Mouse (Mus musculus) cerebellum, postnatal 25 days (tissue): ENCODE data around the gene Spcs2.

Source experiments
- DNase-seq, 2 experiments: peaks; one replicate each; pipeline ENCODE4 v3.0.0; 2021; ENCODE audit warnings: mixed read lengths in 2 of 2

Gene Spcs2

DNA sequence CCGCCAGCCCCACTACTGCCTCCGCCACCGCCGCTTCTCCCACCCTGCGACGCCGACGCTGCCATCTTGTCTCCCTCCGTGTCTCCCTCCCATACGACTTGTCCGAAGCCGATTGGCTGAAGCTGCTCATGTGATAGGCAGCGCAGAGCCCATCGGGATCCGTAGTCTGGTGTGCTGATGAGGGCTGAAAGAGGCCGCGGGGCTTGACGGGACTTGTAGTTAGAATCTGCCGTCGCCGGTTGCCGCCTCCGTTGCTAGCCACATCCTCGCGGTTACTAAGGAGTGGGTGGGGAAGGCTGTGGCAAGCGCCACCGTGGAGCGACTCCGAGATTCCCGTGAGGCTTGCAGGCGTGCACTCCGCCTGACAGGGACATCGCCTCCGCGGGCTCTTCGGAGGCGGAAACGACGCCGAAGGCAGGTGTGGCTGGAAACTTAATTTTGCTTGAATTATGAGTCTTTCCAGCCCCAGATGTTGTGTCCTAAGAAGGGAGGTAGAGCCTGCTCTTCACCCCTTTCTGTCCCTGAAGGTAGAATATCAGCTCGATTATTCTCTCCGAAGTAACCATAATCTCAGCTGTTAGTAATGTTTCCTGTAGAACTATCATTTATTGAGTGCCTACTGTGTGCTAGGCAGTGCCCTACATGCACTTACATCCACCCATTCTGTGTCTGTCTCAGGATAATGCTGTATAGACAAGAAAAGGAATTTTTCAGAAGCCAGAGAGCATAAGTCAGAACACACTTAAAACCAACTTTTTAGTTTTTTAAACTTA is 4.3 kb downstream of the Spcs2 start, which contains the start of gene Xrra1:
Xrra1 (plus strand) TSS at position 304 of the 773 bp plus-strand sequence.
- peak; percentile 93 to 96 for DNase-seq

- DNase-seq: no peak
Measured at GRCm38 (mm10) chr7:99858175-99858812, 5.0 kb downstream of the Spcs2 start.

DNA sequence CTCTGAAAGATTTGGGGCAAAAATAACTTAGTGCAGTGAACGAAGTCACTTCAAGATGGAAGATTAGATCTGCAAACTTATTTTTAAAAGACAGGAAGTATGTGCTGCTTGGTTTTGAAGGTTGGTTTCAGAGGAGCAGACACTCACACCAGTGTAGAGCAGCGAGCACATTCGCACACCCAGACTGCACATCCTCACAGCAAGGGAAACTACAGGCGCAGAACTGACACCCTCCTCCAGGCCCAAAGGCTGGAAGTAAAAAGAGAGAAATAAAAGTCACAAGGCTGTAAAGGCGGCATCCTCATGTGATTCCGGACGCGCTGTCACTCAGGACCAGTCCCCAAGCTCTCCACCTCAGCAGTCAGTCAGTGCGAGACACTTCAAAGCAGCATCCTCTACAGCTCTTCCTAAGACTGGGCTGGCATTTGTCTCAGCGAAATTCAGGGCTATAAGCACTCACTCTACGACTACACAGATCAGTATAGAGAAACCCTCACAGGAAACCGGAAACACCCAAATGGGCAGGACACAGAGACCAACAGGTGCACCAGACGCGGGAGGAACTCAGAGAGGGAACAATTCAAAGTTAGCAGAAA is 6.9 kb downstream of the Spcs2 start:
- no peak for DNase-seq

DNA sequence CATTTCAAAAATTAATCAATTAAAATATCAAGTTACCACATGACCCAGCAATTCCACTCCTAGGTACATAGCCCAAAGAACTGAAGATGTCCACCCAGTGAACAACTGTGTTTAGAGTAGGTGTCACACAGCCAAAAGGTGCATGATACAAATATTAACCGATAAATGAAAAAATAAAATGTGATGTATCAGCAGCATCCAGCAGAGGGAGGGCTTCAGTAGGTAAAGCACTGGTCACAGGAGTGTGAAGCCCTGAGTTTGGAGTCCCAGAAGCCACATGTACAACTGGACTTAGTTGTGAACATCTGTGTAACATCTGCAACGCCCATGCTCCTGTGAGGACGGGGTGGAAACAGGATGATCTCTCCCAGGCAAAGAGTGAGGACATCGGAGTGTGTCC is 9.0 kb downstream of the Spcs2 start:
- no peak for DNase-seq

DNA sequence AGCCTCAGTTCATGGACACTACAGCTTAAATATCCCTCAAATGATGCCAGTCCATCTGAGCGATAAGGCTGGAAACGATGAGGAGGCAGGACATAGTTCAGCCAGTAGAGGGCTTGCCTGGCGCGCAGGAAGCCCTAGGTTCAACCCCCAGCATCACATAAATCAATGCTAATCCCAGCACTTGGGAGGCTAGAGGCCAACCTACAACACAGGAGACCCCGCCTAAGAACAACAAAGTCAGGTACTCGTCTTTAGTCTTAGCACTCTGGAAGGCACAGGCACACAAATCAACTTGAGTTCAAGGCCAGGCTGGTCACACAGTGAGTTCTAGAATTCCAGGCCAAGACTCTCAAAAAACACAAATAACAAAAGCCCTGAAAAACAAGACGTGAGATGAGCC is 9.9 kb downstream of the Spcs2 start:
- no peak for DNase-seq

- DNase-seq: no peak
Measured at GRCm38 (mm10) chr7:99851618-99852017, 11.6 kb downstream of the Spcs2 start.

DNA sequence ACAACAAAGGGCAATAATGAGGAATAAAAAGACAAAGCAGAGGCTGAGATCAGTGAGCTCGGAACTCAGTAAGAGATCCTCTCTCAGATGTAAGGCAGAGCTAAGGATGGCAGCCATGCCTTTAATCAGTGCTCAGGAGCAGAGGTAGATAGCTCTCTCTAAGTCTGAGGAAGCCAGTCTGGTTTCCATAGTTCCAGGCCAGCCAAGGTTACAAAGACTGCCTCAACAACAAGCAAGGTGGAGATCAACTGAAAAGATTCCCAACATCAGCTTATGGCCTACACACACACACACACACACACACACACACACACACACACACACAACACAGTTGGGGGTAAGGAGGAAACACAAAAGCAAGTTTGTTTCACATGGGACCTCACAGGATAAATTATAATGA is 12.1 kb downstream of the Spcs2 start:
- DNase-seq: no peak

- DNase-seq: no peak
Measured at GRCm38 (mm10) chr7:99850534-99850933, 12.7 kb downstream of the Spcs2 start.

GRCm38 (mm10) chr7:99845533-99846236 is 17.6 kb downstream of the Spcs2 start:
- no peak for DNase-seq

GRCm38 (mm10) chr7:99838241-99838640 is 25.0 kb downstream of the Spcs2 start:
- no peak for DNase-seq

- DNase-seq: no peak
Measured at GRCm38 (mm10) chr7:99837358-99838071, 25.7 kb downstream of the Spcs2 start.

GRCm38 (mm10) chr7:99836781-99837180 is 26.5 kb downstream of the Spcs2 start:
- no peak for DNase-seq

DNA sequence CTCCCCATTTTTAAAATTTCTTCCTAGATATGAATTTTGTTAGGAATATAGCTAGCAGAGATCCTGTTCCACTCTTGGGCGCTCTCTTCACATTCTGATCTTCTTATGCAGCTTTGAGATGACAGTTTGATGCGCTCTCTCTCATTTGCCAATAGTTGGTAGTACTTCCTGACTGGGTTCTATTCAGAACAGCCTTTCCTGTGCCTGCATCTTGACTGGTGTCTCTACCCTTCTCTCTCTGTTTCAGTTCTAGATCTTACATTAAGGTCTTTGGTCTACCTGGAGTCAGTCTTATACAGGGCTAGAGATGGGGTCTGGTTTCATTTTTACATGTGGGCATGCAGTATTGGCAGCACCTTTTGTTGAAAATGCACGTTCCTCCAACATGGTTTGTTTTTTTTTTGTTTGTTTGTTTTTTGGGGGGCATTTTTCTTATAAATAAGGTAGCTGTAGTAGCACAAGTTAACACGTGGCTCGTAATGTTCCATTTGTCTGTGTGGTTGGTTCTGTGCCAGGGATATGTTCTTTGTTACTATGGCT is 28.9 kb downstream of the Spcs2 start:
- no peak for DNase-seq

DNA sequence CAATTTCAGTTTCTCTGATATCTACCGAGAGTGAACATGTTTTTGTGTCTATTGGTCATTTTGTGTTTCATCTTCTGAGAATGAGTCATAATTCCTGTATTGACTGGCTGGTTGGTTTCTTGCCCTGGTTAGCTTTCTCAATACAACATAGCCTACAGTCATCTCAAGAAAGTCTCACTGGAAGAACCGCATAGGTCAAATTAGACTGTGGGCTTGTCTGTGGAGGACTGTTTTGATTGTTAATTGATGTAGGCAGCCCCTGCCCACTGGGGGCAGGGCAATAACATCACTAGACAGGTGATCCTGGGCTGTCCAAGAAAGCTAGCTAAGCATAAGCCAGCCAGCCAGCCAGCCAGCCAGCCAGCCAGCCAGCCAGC is 29.4 kb downstream of the Spcs2 start:
- no peak for DNase-seq

DNA sequence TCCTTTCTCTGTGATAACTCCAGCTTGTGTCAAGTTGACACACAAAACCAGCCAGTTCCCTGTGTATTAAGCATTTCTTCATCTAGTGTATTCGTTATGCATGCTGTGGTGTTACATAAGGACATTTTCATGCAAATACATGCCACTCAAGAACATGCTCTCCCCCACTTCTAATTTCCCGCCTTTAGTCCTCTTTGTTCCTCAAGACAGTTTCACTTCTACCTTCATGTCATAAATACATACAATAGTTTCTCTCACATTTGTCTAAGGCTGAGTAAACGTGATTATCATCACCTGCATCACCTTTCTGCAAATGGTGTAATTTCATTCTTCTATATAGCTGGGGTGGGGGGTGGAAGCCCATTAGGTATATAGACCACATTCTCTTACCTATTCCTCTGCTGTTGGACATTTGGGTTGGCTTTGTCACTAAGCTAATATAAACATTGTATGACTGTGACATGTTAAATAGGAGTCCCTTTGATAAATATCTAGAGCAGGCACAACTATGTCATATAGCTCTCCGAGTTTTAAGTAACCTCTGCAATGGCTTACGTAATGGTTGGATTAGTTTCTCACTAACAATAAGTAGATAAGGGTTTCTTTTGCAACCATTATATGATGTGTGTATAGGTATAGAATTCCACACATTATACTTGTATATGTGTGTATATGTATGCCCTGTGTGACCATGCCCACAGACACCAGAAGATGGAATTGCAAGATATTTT is 30.0 kb downstream of the Spcs2 start:
- DNase-seq: no peak

- peak; percentile 91 to 96 for DNase-seq
Measured at GRCm38 (mm10) chr7:99828083-99828570, 35.1 kb downstream of the Spcs2 start, which contains the start of gene Neu3. Gene Neu3, minus strand, starts transcription at chr7:99828417.

DNA sequence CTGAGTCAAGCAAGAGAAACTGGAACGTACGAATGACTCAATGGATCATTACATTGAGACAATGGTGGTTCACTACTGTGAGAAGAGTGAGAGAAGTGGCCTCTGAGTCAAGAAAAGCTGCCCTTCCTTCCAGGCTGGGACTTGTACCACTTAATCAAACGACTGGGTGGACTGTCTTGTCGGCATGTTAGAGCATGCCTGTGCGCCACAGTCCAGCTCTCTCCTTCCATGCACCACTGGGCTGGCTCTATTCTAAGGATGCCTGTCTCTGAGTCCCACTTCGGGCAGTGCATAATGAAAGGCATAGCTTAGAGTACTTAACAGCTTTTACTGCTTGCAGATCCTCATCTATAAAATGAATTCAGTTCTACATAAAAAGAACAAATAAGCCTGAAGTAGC is 37.2 kb downstream of the Spcs2 start:
- no peak for DNase-seq

DNA sequence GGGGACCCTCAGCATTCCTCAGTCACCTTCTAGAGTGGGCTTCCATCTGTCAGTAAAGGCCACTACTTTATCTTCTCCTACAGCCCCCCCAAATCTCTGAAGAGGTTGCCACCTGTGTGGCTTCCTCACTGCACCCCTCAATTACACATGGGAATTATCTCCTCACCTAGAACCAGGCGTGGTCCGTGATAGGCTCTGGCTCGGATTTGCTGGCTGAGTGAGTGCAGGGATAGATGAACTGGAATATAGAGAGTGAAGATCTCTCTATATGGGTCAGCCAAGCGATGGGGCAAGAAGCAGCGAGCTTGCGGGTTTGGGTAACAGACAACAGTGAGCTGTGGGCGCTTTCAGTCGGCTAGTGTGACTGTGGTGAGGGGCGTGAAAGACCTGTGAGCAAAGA is 37.8 kb downstream of the Spcs2 start:
- no peak for DNase-seq

- DNase-seq: no peak
Measured at GRCm38 (mm10) chr7:99824649-99825483, 38.4 kb downstream of the Spcs2 start.

GRCm38 (mm10) chr7:99823045-99823663 is 40.1 kb downstream of the Spcs2 start:
- DNase-seq: no peak
